Mouse (Mus musculus) embryonic stem cell, embryonic (primary cell): ENCODE data around the gene Kif1a.

ENCODE experiments used
- CTCF ChIA-PET, 4 experiments: fragments of 300-600 bp in 2 of 4; fragments of 350-600 bp in 2 of 4; sonication (Branson Sonifier 250); formaldehyde crosslinking; loops; one replicate each; lab custom pipeline; 2022; ENCODE audit warnings: inconsistent platforms in 2 of 4; lab: Charles Lee
- POLR2A ChIA-PET, 4 experiments: fragments of 300-600 bp in 2 of 4; fragments of 350-600 bp in 2 of 4; sonication (Branson Sonifier 250); formaldehyde crosslinking; loops; one replicate each; lab custom pipeline; 2022; ENCODE audit warnings: antibody characterized with exemption in 4 of 4, inconsistent platforms in 1 of 4; lab: Charles Lee

Gene Kif1a

DNA sequence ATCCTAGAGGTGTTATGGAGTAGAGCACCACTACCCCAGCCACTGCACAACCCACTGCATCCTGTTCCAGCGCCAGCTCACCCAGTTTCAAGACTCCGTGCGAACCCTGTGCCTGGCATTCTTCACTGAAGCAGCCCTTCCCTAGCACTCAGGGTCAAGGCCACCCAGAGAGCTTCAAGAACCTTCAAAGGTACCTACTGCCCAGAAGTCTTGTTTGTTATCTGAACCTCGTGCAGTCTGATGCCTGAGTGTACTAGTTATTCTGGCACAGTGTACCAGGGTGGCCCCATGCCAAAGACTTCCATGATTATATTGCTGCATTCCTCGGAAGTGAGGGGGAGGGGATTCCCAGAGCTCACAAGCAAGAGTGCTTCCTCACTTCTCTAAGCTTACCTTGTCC, 38.1 kb downstream of the Kif1a start:
- POLR2A ChIA-PET = no interaction called here
- CTCF ChIA-PET = interaction anchor here in 1 of 4 experiments (0.5 kb wide), 1 partner anchor 1614 kb away, joined by 3 read pairs; no protein-coding TSS in a partner anchor

DNA sequence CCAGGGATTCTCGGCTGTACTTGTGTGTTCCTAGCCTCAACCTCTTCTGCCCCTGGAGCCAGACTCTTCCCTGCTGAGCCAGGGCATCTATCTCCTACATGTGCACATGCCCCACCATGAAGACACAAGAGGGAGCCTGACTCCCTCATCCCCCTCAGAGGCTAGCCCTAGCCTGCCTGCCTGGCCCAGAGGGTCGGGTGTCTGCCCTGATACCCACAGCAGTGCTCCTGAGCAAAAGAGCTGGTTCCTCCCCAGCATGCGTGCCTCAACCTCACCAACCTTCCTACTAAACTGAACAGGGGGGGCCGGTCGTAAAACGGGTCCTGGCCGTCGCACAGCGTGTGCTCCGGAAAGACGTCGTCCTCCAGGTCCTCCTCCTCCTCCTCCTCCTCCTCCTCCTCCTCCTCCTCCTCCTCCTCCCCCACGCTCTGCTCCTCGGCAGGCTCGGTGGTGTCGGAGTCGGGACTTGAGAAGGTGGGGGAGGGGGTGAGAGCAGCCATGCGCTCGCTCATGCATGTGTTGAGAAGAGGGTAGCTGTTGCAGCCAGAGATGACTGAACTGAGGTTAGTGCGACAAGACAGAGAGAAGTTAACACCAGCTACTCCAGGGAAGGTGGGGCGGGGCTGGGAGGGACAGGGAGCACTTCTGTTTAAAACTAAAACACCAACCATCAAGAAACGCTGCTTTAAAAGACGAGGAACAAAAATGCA, 50.5 kb downstream of the Kif1a start:
- POLR2A ChIA-PET = no interaction called here

DNA sequence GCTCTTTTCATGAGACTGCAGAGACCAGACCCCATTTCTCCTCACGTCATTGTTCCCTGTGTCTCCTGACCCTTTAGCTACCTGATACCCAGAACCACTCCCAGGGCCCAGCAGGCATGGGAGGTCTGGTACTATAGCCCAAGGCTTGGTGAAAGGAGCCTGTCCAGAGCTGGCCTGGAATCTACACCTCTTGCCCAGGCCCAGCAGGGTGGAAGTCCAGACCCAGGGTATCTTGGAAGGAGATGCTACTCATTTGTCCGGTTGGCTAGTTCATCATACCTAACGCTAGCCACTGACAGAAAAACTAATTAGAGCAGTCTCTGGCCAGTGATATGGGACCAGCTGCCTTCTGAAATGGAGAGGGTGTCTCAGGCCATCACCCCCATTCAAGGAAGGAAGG, 51.7 kb downstream of the Kif1a start:
- ChIA-PET CTCF (interaction anchor here in 1 of 4 experiments (1.2 kb wide), 1 partner anchor 22 kb away, joined by 3 read pairs; no protein-coding TSS in a partner anchor), POLR2A (no interaction called here)

More for the DNA sequence above, 50.5 kb downstream of the Kif1a start:
- CTCF ChIA-PET = interaction anchor here in 1 of 4 experiments (0.6 to 1.2 kb wide), 3 partner anchors 21 to 403 kb away, joined by 3 to 4 read pairs (median 3); partner anchors contain the start of gene Otos

DNA sequence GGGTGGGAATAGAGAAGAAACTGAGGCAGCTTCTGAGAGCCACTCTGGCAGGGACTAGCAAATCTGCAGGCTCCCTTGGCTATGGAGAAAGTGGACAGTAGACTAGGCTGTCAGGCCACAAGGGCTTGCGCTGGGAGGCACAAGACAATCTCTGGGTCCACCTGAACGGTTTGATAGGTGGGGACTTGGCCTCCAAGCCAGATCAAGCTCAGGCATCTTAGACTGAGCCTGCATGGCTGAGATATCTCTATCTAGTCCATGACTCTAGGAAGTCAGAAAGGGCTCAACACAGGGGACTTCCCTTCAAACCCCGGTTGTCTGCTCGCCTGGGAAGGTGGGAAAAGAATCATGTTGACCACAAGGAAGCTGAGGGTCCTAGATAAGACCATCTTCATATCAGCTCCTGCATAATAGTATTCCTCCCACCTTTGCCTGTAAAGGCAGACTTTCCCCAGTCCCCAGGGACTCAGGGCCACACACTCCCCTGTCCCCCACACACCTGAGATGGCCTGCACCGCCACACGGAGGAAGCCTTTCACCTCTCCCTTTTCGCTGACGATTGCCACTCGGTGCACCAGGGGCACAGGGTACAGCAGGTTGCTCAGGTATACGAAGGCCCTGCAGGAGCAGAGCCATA, 55.5 kb downstream of the Kif1a start:
- ChIA-PET POLR2A (no interaction called here), CTCF (no interaction called here)

DNA sequence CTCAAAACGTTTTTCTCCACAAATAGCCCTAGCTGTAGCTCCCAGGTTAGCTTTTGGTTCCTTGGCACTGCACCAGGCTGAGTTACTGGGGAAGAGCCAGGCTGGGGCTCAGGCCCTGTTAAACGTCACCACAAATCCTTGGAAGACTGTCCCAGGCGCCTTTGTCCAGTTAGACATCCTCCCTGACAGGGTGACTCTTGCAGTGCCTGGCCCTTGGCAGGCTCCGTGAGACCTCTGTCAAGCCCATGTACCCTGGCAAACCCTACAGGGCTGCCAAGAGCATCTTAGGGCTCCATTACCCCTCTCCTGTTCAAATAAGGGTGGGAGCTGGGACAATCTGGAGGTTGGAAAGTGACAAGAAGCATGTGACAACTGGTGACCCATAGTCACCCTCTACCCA, 65.8 kb downstream of the Kif1a start:
- ChIA-PET POLR2A (interaction anchor here in 1 of 4 experiments (0.5 kb wide), 1 partner anchor 61 kb away, joined by 3 read pairs; no protein-coding TSS in a partner anchor), CTCF (interaction anchor here in 1 of 4 experiments (1.4 kb wide), 1 partner anchor 22 kb away, joined by 4 read pairs; no protein-coding TSS in a partner anchor)

DNA sequence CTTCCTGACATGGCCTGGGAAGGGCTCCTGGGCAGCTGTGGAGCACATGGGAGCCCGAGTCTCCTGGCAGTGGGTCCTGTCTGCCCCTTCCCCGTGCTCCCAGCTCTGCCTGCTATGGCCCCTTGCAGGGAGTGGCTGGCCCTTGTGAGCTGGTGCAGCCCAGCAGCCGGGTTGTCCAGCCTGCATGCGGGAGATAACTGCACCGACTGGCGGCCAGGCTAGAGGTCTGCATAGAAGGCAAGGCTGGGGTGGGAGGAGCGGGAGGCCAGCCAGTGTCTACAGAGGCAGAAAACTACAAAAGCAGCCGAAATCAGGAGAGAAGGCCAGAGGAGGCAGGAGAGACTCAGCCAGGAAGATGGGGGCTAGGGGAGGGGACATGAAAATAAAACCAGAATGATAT, 67.8 kb downstream of the Kif1a start:
- CTCF ChIA-PET = interaction anchor here in 1 of 4 experiments (1.9 kb wide), 1 partner anchor 19 kb away, joined by 7 read pairs; no protein-coding TSS in a partner anchor
- POLR2A ChIA-PET = interaction anchor here in 1 of 4 experiments (1.5 kb wide), 1 partner anchor 10 kb away, joined by 4 read pairs; no protein-coding TSS in a partner anchor

DNA sequence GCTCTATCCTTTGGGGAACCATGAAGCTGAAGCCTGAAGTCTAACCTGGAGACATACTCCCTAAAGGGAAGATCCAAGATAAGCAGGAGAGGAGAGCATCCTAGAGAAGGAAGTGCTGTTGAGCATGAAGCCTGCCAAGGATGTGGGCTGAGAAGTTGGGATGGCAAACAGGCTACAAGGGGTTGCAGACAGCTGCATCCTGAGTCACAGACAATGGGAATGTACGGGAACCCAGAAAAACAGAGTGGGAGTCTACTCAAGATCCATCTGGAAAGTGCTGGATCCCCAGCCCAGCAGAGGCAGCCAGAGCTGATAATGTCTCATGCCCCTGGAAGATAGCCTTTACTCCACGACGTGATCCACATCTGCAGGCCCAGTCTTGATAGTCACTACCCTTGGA, 70.6 kb downstream of the Kif1a start:
- POLR2A ChIA-PET = no interaction called here
- CTCF ChIA-PET = interaction anchor here in 2 of 4 experiments (0.5 to 1.2 kb wide), 3 partner anchors 16 to 97 kb away, joined by 3 to 4 read pairs (median 3); no protein-coding TSS in a partner anchor

DNA sequence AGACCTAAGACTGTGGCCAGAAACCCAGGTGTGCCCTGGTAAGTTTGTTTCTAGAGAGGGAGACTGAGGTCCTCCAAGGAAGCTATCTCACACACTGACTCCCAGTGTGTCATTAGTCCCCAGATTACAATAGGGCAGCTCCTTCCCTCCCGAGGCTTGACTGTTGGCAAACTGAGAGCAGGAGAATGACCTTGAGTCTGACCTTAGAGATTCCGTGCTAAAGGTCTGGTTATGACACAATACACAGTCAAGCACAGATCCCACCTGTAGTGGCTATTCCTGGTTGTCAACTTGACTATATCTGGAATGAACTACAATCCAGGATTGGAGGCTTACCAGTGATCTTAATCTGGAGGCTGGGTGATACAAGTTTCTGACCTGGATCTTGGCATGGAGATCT, 71.7 kb downstream of the Kif1a start:
- CTCF ChIA-PET = interaction anchor here in 1 of 4 experiments (1.2 kb wide), 1 partner anchor 9 kb away, joined by 3 read pairs; no protein-coding TSS in a partner anchor

DNA sequence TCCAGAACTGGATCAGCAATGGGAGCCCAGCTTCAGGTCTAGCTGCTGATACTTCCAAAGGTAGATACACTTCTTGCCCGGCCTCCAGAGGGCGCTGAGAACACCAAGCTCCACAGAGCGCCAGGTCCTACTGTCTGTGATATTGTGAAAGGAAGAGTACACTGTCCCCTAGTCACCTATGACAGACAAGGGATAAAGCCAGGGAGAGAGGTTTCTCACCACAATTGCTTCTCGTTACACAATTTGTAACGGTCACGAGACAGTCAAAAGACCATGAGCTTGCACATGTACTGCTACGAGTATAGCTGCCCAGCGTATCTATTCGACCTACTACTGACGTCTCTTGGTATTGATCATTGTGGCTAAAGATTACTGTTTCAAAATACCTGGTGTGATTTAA, 72.4 kb downstream of the Kif1a start:
- CTCF ChIA-PET = interaction anchor here in 1 of 4 experiments (1.2 kb wide), 1 partner anchor 10 kb away, joined by 3 read pairs; no protein-coding TSS in a partner anchor
- POLR2A ChIA-PET = no interaction called here

More for the DNA sequence above, 71.7 kb downstream of the Kif1a start:
- POLR2A ChIA-PET = no interaction called here

DNA sequence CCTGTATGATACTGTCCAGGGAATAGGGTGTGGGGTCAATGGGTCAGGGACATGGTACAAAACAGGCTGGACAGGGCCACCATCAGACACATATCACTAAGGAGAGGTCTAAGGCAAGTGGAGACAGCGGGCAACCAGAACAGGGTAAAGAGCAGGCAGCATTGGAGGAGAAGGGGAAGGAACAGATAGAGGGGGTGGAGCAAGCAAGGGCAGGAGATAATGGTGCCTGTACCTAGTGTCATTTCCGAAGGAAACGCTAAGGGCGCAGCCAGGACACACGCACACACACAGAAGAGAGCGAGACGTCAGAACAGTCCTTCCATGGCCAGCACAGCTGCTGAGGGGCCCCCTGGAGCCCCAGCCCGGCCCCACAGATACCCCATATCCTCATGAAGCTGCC, 75.2 kb downstream of the Kif1a start:
- POLR2A ChIA-PET = no interaction called here
- CTCF ChIA-PET = interaction anchor here in 1 of 4 experiments (1.0 kb wide), 1 partner anchor 16 kb away, joined by 4 read pairs; no protein-coding TSS in a partner anchor

DNA sequence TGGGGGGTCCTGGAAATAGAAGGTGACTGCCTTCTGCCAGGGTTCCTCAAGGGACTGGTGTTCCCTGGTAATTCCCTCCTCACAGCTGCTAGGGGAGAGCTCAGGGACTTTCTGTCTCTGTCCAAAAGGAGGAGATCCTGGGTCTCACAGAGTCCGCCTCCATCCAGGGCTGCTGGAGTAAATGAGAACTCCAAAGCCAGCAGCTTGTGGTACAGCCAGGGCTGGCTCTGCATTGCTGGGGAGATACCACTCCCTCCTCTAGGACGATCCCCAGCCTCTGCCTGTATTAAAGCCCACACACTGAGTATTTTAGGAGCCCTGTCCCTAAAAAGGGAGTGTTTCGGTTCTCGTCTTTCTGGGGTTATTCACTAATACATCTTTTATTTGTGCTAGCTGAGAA, 81.1 kb downstream of the Kif1a start:
- CTCF ChIA-PET = interaction anchor here in 2 of 4 experiments (1.6 to 2.1 kb wide), 3 partner anchors 10 to 11 kb away, joined by 5 to 9 read pairs (median 6); no protein-coding TSS in a partner anchor
- POLR2A ChIA-PET = no interaction called here

DNA sequence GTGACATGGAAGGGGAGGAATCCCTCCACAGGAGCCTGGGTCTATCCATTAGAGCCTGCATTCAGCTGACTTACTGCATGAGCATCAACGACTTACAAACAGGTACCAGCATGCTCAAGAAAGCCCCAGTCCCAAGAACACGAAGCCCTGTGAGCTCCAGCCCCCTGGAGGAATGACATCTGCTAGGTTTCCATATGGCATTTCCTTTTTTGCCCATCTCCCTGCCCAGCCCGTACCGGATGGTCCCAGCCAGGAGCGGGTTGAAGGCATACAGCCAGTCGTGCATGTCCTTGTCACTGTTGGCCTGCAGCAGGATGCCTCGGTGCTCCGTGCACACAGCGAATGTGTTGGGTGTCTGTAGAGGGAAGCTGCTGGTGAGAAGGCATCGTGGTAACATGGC, 83.0 kb downstream of the Kif1a start:
- CTCF ChIA-PET = interaction anchor here in 2 of 4 experiments (0.6 to 1.4 kb wide), 2 partner anchors 8 to 73 kb away, joined by 3 to 5 read pairs; no protein-coding TSS in a partner anchor
- POLR2A ChIA-PET = no interaction called here

DNA sequence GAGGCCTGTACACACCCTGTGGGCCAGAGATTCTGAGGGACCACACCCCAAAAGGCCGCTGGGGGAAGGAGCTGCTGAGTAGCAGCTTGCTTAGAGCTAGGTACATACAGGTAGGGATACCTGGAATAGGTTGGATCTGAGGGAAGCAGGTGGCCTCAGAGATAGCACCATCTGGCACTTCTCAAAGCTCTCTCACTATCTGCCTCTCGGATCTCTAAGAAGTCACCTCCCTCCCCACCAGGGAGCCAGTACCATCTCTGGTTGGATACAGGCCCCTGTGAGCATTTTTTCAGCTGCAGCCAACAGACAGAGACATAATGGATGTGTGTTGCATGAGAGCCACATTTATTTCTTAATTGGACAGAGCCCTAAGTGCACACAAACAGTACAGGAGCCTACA, 86.6 kb downstream of the Kif1a start:
- ChIA-PET CTCF (interaction anchor here in 3 of 4 experiments (0.5 to 2.2 kb wide), 23 partner anchors 9 to 612 kb away, joined by 3 to 9 read pairs (median 4); partner anchors contain the start of gene Ankmy1 (in 1 of the 3)), POLR2A (interaction anchor here in 1 of 4 experiments (0.5 kb wide), 1 partner anchor 630 kb away, joined by 8 read pairs; no protein-coding TSS in a partner anchor)

DNA sequence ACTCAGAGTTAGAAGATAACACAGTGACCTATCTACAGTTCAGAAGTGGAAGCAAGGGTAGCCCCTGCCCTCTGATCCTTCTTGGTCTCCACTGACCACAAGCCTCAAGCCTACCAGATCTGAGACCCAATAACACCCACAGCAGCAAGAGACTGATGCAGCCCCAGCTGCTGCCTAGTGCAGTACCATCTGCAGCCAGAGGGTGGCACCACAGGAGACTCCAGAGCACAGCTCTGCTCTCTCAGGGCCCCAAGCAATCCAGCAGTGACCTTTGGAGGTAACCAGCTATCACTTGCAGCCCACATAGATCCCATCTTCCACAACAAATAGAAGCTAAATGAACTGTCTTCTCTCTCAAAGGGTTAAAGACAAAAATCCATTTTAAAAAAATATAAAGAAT, 87.3 kb downstream of the Kif1a start:
- ChIA-PET POLR2A (interaction anchor here in 1 of 4 experiments (0.5 kb wide), 2 partner anchors 247 to 631 kb away, joined by 3 to 8 read pairs; no protein-coding TSS in a partner anchor), CTCF (interaction anchor here (0.5 to 2.2 kb wide), 34 partner anchors 9 to 1157 kb away, joined by 3 to 9 read pairs (median 4); partner anchors contain the start of genes Ankmy1 (in 1 of the 4) and Gpr35 (in 1 of the 4))

DNA sequence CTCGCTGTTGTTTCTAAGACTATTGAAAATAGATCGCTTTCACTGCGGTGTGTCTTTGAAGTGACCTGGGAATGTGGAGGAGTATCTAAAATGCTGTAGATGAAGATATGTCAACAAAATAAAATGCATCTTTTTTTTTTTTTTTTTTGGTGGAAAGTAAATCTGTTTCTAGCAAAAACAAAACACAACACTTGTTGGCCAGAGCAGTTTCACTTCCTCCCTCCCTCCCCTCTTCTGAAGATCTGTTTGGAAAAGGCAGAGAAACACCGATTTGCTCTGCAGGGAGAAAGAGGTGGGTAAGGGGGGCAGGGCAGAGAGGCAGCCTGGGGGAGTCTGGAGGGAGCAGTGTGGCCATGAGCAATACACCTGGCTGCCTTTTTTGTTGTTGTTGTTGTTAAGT, 88.4 kb downstream of the Kif1a start:
- ChIA-PET POLR2A (no interaction called here), CTCF (interaction anchor here in 3 of 4 experiments (0.5 to 2.2 kb wide), 5 partner anchors 10 to 162 kb away, joined by 3 to 7 read pairs (median 4); partner anchors contain the start of gene Gpr35 (in 1 of the 3))

DNA sequence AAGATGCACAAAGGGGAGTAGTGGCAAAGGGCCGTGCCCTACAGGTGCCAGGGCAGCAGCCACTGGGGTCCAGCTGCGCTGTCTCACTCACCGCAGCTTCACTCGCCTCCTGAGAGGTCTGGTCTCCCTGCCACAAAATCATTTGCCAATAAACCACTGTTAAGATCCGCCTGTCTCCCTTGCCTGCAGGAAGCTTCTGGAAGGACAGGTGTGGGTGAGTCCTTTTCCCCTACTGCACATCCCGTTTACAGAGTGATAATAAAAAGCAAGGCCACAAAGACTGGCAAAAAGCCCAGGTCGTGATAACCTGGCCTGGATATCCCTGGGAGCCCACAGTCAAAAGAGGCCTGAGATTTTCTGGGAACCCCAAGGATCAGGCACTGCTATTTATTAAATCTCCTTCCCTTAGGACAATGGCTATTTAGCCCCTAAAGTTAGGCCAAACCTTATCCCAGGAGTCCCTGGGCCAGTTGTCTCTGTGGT, 89.6 kb downstream of the Kif1a start:
- ChIA-PET POLR2A (no interaction called here), CTCF (interaction anchor here in 1 of 4 experiments (1.2 kb wide), 1 partner anchor 24 kb away, joined by 3 read pairs; no protein-coding TSS in a partner anchor)

DNA sequence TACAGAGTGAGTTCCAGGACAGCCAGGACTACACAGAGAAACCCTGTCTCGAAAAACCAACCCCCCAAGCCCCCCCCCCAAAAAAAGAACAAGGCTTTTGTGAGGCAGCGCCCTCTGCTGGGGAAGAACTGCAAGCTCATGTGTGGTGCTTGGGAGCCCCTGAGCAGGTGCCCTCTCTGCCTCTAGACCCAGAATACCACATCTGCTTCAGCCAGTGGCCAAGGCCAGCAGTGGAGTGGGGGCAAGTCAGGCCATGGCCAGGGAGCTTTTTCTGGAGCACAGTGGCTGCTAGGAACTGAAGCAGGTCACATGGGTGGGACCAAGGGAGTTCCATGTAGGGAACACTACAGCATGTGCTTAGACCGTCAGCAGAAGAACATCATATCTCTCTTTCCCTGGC, 91.0 kb downstream of the Kif1a start:
- ChIA-PET CTCF (interaction anchor here (0.5 to 1.6 kb wide), 40 partner anchors 8 to 1282 kb away, joined by 3 to 9 read pairs (median 4); partner anchors contain the start of gene Otos (in 1 of the 4)), POLR2A (interaction anchor here in 2 of 4 experiments (1.0 kb wide), 2 partner anchors 101 to 202 kb away, joined by 3 read pairs; no protein-coding TSS in a partner anchor)

DNA sequence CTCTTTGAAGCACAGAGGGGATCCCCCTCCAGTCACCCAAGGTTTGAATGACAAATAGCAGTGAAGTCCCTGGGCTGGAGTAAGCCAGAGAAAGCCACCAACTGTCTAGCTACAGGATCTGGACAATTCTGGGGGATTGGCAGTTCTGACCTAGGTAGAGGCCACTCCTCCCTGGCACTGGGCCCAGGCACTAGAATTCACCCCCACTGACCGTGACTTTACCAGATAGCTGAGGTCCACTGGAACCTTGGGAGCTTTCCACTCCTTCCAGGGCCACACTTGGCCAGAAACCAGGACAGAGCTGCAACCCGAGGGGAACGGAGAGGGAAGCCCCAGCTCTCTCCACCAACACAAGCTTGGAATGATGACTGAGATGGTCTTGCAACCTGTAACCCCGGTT, 92.6 kb downstream of the Kif1a start:
- POLR2A ChIA-PET = no interaction called here
- CTCF ChIA-PET = interaction anchor here in 2 of 4 experiments (1.2 to 1.7 kb wide), 2 partner anchors 11 to 301 kb away, joined by 5 to 7 read pairs; no protein-coding TSS in a partner anchor
